In the genomic region with DNA sequence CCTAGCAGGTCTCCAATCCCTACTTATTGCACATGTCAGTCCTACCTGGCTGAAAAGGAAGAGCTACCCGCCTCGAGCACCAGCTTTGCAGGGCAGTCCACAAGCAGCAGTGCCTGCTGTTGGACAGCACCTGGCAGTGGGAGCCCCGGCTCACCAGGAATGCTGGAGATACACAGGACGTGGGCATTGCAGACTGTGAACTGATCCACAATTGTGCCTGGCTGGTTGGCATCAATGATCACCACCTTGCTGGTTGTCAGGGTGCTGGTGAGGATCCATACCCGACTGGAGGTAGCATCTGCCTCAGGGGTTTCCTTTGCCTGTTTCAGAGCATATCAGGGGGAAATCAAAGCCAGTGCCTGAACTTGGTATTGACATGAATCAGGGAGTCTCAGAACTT, we compare ENCODE assay signal across 21 mouse cellular contexts. TPM values are rescaled to one million over a fixed set of nuclear protein-coding genes. Genes with fewer than 3 reads are reported as not detected.
DNase-seq lines count a peak whose midpoint lies in the region; ATAC-seq and TF ChIP-seq lines count a peak whose summit lies in the region.
"Had no signal": no experiment of that assay in that cellular context is flagged by ENCODE, and none has a peak within 500 bp of the region (broad histone marks: within the 10 kb centered on the region; RNA-seq: fewer than 3 reads in every experiment).

No protein-coding gene starts in this region.

- ATAC-seq in G1E (ENCODE audit: extremely low read depth, insufficient number of reproducible peaks, low FRiP score, poor library complexity, severe bottlenecking) = no peak
- ATAC-seq in liver, embryonic 15.5 days (ENCODE audit: insufficient read depth) = no peak
- no peak for ATAC-seq in intestine, embryonic 16.5 days
- ATAC-seq: forebrain, embryonic 16.5 days; hindbrain, embryonic 16.5 days; inflammation-experienced regulatory T-cells, adult 6 months had no signal

- 82% methylated on average over 5 of the region's 5 CpGs for WGBS in liver, embryonic 15.5 days (ENCODE audit: insufficient replicate concordance)
- WGBS in intestine, embryonic 16.5 days = 89% methylated on average over 5 of the region's 5 CpGs

- H3K9me3 ChIP-seq in G1E (replicated peaks) = no peaks in the 10 kb centered on the region
- H3K9me3 ChIP-seq in erythroblast, embryonic 14.5 days (ENCODE audit: control insufficient read depth, low read length) = no peaks in the 10 kb centered on the region
- H3K9me3 ChIP-seq in liver, embryonic 15.5 days (replicated peaks) = no peaks in the 10 kb centered on the region
- H3K9me3 ChIP-seq in intestine, embryonic 16.5 days (ENCODE audit: control insufficient read depth, low read length) = no peaks in the 10 kb centered on the region
- H3K9me3 ChIP-seq: embryonic facial prominence, embryonic 10.5 days; forebrain, embryonic 12.5 days; heart, embryonic 13.5 days; hindbrain, embryonic 12.5 days had no signal

- peaks cover 100% of the 10 kb centered on the region for H3K36me3 ChIP-seq in G1E (replicated peaks)
- peaks cover 100% of the 10 kb centered on the region for H3K36me3 ChIP-seq in erythroblast, embryonic 14.5 days (ENCODE audit: control insufficient read depth)
- peaks cover 100% of the 10 kb centered on the region for H3K36me3 ChIP-seq in liver, embryonic 15.5 days (replicated peaks)
- peaks cover 54% of the 10 kb centered on the region for H3K36me3 ChIP-seq in intestine, embryonic 16.5 days (ENCODE audit: control insufficient read depth, insufficient read depth, low read length)

- peaks cover 71% of the 10 kb centered on the region for H3K4me1 ChIP-seq in G1E (ENCODE audit: insufficient read depth, low read depth, low read length)
- H3K4me1 ChIP-seq in erythroblast, embryonic 14.5 days (ENCODE audit: control insufficient read depth) = peaks cover 80% of the 10 kb centered on the region
- peaks cover 61% of the 10 kb centered on the region for H3K4me1 ChIP-seq in liver, embryonic 15.5 days (replicated peaks)
- peaks cover 5% of the 10 kb centered on the region for H3K4me1 ChIP-seq in intestine, embryonic 16.5 days (ENCODE audit: control insufficient read depth, insufficient read depth, low read length)

- peak overlapping the region; percentile 40 for H3K9ac ChIP-seq in liver, embryonic 15.5 days
- no peak overlapping the region for H3K9ac ChIP-seq in intestine, embryonic 16.5 days (ENCODE audit: low read depth, low read length)
- H3K9ac ChIP-seq: forebrain, embryonic 12.5 days; heart, embryonic 13.5 days; hindbrain, embryonic 12.5 days had no signal

- H3K4me3 ChIP-seq in G1E (ENCODE audit: low read depth, low read length) = peak overlapping the region; percentile 44; the same call in 1 of the 2 replicates
- peak overlapping the region; percentile 59 for H3K4me3 ChIP-seq in erythroblast, embryonic 14.5 days (replicated peaks)
- H3K4me3 ChIP-seq in liver, embryonic 15.5 days (replicated peaks) = peak overlapping the region; percentile 21; the same call in 1 of the 2 replicates
- no peak overlapping the region for H3K4me3 ChIP-seq in intestine, embryonic 16.5 days (ENCODE audit: low read length)
- H3K4me3 ChIP-seq: embryonic facial prominence, embryonic 10.5 days; forebrain, embryonic 12.5 days; heart, embryonic 13.5 days; hindbrain, embryonic 12.5 days had no signal

- peak overlapping the region; percentile 98 for H3K27ac ChIP-seq in liver, embryonic 15.5 days (replicated peaks)
- no peak overlapping the region for H3K27ac ChIP-seq in intestine, embryonic 16.5 days (ENCODE audit: low read length)
- H3K27ac ChIP-seq: embryonic facial prominence, embryonic 10.5 days; forebrain, embryonic 12.5 days; heart, embryonic 13.5 days; hindbrain, embryonic 12.5 days had no signal

- peak; percentile 80 for DNase-seq in heart, adult 11 months
- DNase-seq in heart, postnatal 25 days (ENCODE audit: low spot score) = no peak
- no peak for DNase-seq in G1E (ENCODE audit: low spot score)
- DNase-seq in lung, postnatal 10 days = no peak
- DNase-seq in testis, postnatal 14 days (ENCODE audit: low spot score) = no peak
- DNase-seq: adrenal gland, adult 2 months; adrenal gland, postnatal 25 days; cerebellum, adult 8-10 months; gastrocnemius, postnatal 25 days; heart, postnatal 4 days had no signal

- peak overlapping the region; percentile 69 for H3K4me2 ChIP-seq in liver, embryonic 15.5 days
- H3K4me2 ChIP-seq in intestine, embryonic 16.5 days (ENCODE audit: low read depth, low read length) = no peak overlapping the region
- H3K4me2 ChIP-seq: forebrain, embryonic 12.5 days; hindbrain, embryonic 12.5 days had no signal

- TF ChIP-seq CTCF in G1E (IDR thresholded peaks at IDR 0.05; ENCODE audit: low read depth, low read length) = no peak

- no peaks in the 10 kb centered on the region for H3K27me3 ChIP-seq in G1E (ENCODE audit: insufficient read depth, low read length)
- no peaks in the 10 kb centered on the region for H3K27me3 ChIP-seq in erythroblast, embryonic 14.5 days (ENCODE audit: control insufficient read depth)
- no peaks in the 10 kb centered on the region for H3K27me3 ChIP-seq in liver, embryonic 15.5 days
- H3K27me3 ChIP-seq in intestine, embryonic 16.5 days (replicated peaks; ENCODE audit: control insufficient read depth, insufficient read depth, low read length) = no peaks in the 10 kb centered on the region
- H3K27me3 ChIP-seq: CH12.LX; forebrain, embryonic 12.5 days; heart, embryonic 13.5 days; hindbrain, embryonic 12.5 days had no signal

- intact Hi-C loops in heart, postnatal 25 days (cut with DNase I) = no loop called here

RNA-seq across cellular contexts. Expression of a gene that starts 5.8 kb away (rescaled TPM):
- 10 to 100 TPM; 33.9 to 35.6 TPM for total RNA-seq in heart, postnatal 25 days (2021)
- total RNA-seq in G1E (2014; fragmentation: Nextera tagmentation) = 5.6 and 9.5 TPM in 2 replicates
- 29.0 and 32.5 TPM in 2 replicates for total RNA-seq in G1E (2017)
- 20.2 and 26.8 TPM in 2 replicates for polyA plus RNA-seq in G1E (2012)
- polyA plus RNA-seq in erythroblast, embryonic 14.5 days (2012) = 14.9 and 16.7 TPM in 2 replicates
- 53.4 and 60.1 TPM in 2 replicates for polyA plus RNA-seq in liver, embryonic 15.5 days (2015; fragmentation: Nextera tagmentation; extraction: Ambion mirVana)
- 76.8 and 77.1 TPM in 2 replicates for polyA plus RNA-seq in intestine, embryonic 16.5 days (2015; fragmentation: Nextera tagmentation; extraction: Ambion mirVana)

RNA-seq across cellular contexts. Expression of a gene that starts 7.2 kb away (rescaled TPM):
- total RNA-seq in heart, postnatal 25 days (2021) = 100 to 1,000 TPM; 110 to 111 TPM
- total RNA-seq in G1E (2014; fragmentation: Nextera tagmentation) (28.8 and 30.8 TPM in 2 replicates), G1E (2017) (15.6 and 21.1 TPM in 2 replicates)
- 81.7 and 82.8 TPM in 2 replicates for polyA plus RNA-seq in G1E (2012)
- polyA plus RNA-seq in erythroblast, embryonic 14.5 days (2012) = 6.4 and 7.5 TPM in 2 replicates
- polyA plus RNA-seq in liver, embryonic 15.5 days (2015; fragmentation: Nextera tagmentation; extraction: Ambion mirVana) = 52.3 and 52.8 TPM in 2 replicates
- polyA plus RNA-seq in intestine, embryonic 16.5 days (2015; fragmentation: Nextera tagmentation; extraction: Ambion mirVana) = 121 and 129 TPM in 2 replicates

RNA-seq across cellular contexts. Expression of a gene that starts 7.2 kb away (rescaled TPM):
- total RNA-seq in heart, postnatal 25 days (2021) = 10 to 100 TPM; 17.8 to 19.9 TPM
- 3.4 and 6.5 TPM in 2 replicates for total RNA-seq in G1E (2014; fragmentation: Nextera tagmentation)
- 18.2 and 19.4 TPM in 2 replicates for total RNA-seq in G1E (2017)
- polyA plus RNA-seq in G1E (2012) = 9.4 and 12.1 TPM in 2 replicates
- polyA plus RNA-seq in erythroblast, embryonic 14.5 days (2012) = 1.7 and 1.8 TPM in 2 replicates
- 11.5 and 13.0 TPM in 2 replicates for polyA plus RNA-seq in liver, embryonic 15.5 days (2015; fragmentation: Nextera tagmentation; extraction: Ambion mirVana)
- 28.3 and 33.0 TPM in 2 replicates for polyA plus RNA-seq in intestine, embryonic 16.5 days (2015; fragmentation: Nextera tagmentation; extraction: Ambion mirVana)

RNA-seq across cellular contexts. Expression of a gene that starts 15.7 kb away (rescaled TPM):
- total RNA-seq in heart, postnatal 25 days (2021) = 10 to 100 TPM; 33.4 to 36.3 TPM
- total RNA-seq in G1E (2014; fragmentation: Nextera tagmentation) = 10.9 and 12.8 TPM in 2 replicates
- 15.9 and 19.7 TPM in 2 replicates for total RNA-seq in G1E (2017)
- 35.1 and 42.6 TPM in 2 replicates for polyA plus RNA-seq in G1E (2012)
- polyA plus RNA-seq in erythroblast, embryonic 14.5 days (2012) = 9.2 and 10.3 TPM in 2 replicates
- polyA plus RNA-seq in liver, embryonic 15.5 days (2015; fragmentation: Nextera tagmentation; extraction: Ambion mirVana) = 45.2 and 48.4 TPM in 2 replicates
- 33.9 and 34.4 TPM in 2 replicates for polyA plus RNA-seq in intestine, embryonic 16.5 days (2015; fragmentation: Nextera tagmentation; extraction: Ambion mirVana)

RNA-seq across cellular contexts. Expression of a gene that starts 16.0 kb away (rescaled TPM):
- total RNA-seq in heart, postnatal 25 days (2021) = 10 to 100 TPM; 18.2 to 19.4 TPM
- total RNA-seq in G1E (2014; fragmentation: Nextera tagmentation) (92.9 and 95.7 TPM in 2 replicates), G1E (2017) (46.9 and 58.5 TPM in 2 replicates)
- polyA plus RNA-seq in G1E (2012) = 79.9 and 103 TPM in 2 replicates
- 7.5 and 12.0 TPM in 2 replicates for polyA plus RNA-seq in erythroblast, embryonic 14.5 days (2012)
- 68.1 and 73.5 TPM in 2 replicates for polyA plus RNA-seq in liver, embryonic 15.5 days (2015; fragmentation: Nextera tagmentation; extraction: Ambion mirVana)
- polyA plus RNA-seq in intestine, embryonic 16.5 days (2015; fragmentation: Nextera tagmentation; extraction: Ambion mirVana) = 58.9 and 61.3 TPM in 2 replicates
